Mouse (Mus musculus) spleen, postnatal 14 days (tissue): ENCODE measurements around the gene Gatd1.
"Not testable (repeated sequence)": the region's sequence is repeated elsewhere in the genome, so short reads cannot be mapped to it uniquely, and the experiment has no call there.

Source experiments
- DNase-seq, 2 experiments: peaks; one replicate each; pipeline ENCODE4 v3.0.0; 2021 to 2022; ENCODE audit warnings: low spot score in 2 of 2

The Gatd1 gene

GRCm38 (mm10) chr7:141428701-141429100 lies 14.8 kb upstream of the Gatd1 start:
- no peak for DNase-seq

GRCm38 (mm10) chr7:141426948-141427730 lies 13.2 kb upstream of the Gatd1 start:
- DNase-seq: no peak

- DNase-seq: no peak
These were observed 9.9 kb upstream of the Gatd1 start for GRCm38 (mm10) chr7:141423811-141424210.

- DNase-seq: no peak
These were observed 6.2 kb upstream of the Gatd1 start for GRCm38 (mm10) chr7:141420030-141420702.

GRCm38 (mm10) chr7:141418970-141419369 lies 5.0 kb upstream of the Gatd1 start:
- no peak for DNase-seq

GRCm38 (mm10) chr7:141417731-141418681 lies 4.1 kb upstream of the Gatd1 start:
- no peak for DNase-seq

- DNase-seq: no peak
These were observed 2.4 kb upstream of the Gatd1 start for GRCm38 (mm10) chr7:141416144-141416841.

- no peak for DNase-seq
These were observed 605 bp downstream of the Gatd1 start for GRCm38 (mm10) chr7:141413331-141413730.

GRCm38 (mm10) chr7:141411667-141412066 lies 2.3 kb downstream of the Gatd1 start:
- DNase-seq: no peak

- no peak for DNase-seq
These were observed 3.3 kb downstream of the Gatd1 start for GRCm38 (mm10) chr7:141410631-141411030.

GRCm38 (mm10) chr7:141408833-141409232 lies 5.1 kb downstream of the Gatd1 start:
- peak; percentile 74 to 84 for DNase-seq

GRCm38 (mm10) chr7:141407670-141408069 lies 6.3 kb downstream of the Gatd1 start:
- not testable (repeated sequence) for DNase-seq

GRCm38 (mm10) chr7:141405466-141405865 lies 8.5 kb downstream of the Gatd1 start:
- DNase-seq: no peak

GRCm38 (mm10) chr7:141403305-141403704 lies 10.6 kb downstream of the Gatd1 start:
- DNase-seq: peak; percentile 39 to 56

GRCm38 (mm10) chr7:141395348-141395747 lies 18.6 kb downstream of the Gatd1 start:
- DNase-seq: no peak

GRCm38 (mm10) chr7:141394771-141395170 lies 19.2 kb downstream of the Gatd1 start:
- DNase-seq: peak; percentile 63 to 80

- DNase-seq: no peak
These were observed 19.8 kb downstream of the Gatd1 start for GRCm38 (mm10) chr7:141394158-141394557.

GRCm38 (mm10) chr7:141392552-141393222 lies 21.2 kb downstream of the Gatd1 start:
- no peak for DNase-seq

GRCm38 (mm10) chr7:141391625-141392551 lies 22.0 kb downstream of the Gatd1 start, which contains the start of gene Taldo1:
Gene Taldo1 (plus strand): TSS chr7:141392199.
- peak; percentile 95 to 96 for DNase-seq
